Mouse (Mus musculus) adrenal gland, postnatal 10 days (tissue): ENCODE data around the gene Tdrkh. TPM values are rescaled to one million over a fixed set of nuclear protein-coding genes. Genes with fewer than 3 reads are reported as not detected.
A peak's percentile ranks its signal among the peaks of the same experiment; 100 is the strongest.

Experiments
- DNase-seq: peaks from one replicate; pipeline ENCODE4 v3.0.0; 2021; ENCODE audit warnings: mixed read lengths
- total RNA-seq, 2 experiments: library from RNA; stranded (reverse); gene quantifications; 2 replicates each; pipeline ENCODE4 v1.2.3; 2021

Tdrkh gene
- total RNA-seq, 2 experiments from 2014 or later: 9.7 to 12.1 TPM

DNA sequence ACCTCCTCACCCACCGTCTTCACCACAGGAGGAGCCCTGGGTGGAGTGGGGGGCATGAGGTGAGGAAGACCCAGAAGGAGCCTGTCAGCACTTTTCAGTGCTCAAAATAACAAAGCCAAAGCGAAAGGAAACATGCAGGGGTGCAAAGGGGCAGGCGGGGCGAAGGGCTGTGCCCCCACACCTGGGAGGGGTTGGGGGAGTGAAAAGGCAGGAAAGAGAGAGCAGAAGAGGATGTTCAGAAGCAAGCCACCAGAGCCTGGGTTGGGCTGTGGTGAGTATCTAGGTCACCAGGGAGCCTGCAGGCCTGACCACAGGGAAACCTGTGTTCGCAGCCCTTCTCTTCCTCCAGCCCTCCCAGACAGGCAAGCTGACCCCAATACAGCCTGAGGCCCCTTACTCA is 25.0 kb upstream of the Tdrkh start:
- no peak for DNase-seq

DNA sequence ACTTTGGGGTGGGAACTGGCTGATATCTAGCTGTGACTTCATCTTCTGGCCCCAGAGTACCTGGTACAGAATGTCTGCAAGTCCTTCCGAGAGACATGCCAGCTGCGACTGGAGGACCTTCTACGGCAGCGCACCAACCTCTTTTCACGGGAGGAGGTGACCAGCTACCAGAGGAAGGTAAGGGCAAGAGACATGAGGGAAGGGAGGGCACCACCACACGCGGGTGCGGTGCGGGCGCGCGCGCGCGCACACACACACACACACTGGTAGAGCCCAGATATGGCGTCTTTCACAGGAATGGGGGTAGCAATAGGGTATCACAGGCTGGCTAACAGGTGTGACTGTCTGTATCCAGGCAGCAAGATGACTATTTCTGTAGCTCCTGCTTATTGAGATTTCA is 23.7 kb upstream of the Tdrkh start:
- no peak for DNase-seq

DNA sequence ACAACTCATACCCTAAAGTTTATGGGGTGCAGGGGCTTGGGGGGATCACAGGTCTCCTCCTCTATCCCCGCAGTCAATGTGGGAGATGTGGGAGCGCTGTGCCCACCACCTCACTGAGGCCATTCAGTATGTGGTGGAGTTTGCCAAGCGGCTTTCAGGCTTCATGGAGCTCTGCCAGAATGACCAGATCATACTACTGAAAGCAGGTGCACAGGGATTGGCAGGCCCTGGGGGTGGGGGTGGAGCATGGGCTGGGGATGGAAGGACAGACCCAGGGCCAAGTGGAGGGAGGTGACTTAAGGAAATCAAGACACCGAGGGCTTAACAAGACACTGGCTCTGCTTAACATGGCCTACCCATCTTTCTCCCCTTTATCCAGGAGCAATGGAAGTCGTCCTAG is 22.1 kb upstream of the Tdrkh start:
- DNase-seq: no peak

DNA sequence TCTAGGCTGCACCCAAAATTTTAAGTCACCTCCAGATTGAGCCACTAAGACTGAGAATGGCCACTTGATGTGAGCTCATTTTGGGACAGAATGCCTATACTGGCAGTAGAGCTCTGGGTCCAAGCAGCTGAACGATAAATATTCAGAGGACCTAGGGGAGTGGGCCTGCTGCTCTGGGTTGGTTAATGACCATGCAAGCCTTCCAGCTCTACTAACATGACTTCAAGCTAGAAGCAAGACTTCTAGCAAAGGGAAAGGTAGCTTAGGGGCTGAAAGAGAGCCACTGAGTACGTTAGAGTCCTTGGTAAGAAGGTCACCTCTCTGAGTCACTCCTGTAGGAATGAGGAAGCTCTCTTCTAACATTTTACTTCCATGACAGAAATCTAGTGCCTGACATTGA is 20.9 kb upstream of the Tdrkh start:
- DNase-seq: no peak

DNA sequence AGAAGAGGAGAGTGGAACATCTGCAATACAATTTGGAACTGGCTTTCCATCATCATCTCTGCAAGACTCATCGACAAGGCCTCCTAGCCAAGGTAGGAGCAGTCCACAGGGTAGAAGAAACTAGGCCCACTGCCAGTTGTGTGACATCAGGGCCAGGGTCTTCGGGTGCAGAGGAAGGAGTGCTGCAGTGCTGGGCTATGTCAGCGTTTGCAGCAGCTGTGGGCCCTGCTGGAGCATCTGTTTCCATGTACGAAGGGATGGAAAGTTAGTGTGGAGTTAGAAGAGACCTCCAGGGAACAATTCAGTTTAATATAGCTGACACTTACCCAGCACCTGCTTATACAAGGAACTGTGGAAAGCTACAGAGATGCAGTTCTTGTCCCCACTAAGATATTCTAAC is 20.0 kb upstream of the Tdrkh start:
- no peak for DNase-seq

DNA sequence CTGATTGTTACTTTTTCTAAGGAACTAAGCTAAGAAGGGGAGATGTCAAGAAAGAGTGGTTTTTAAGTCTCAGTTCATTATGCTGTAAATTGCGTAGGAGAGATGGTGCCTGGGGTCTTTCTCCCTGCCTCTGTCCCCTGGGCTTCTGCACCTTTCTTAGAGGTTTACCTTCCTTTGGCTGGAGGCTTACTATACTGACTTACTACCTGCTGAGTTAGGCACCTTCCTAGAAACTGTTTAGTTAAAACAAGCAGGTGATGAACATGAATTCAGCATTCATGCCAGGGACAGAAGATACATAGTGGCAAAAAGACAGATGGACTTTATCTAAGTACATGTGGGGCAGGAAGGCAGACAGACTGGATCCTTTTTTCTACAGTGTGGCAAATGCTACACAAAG is 16.7 kb upstream of the Tdrkh start:
- no peak for DNase-seq

DNA sequence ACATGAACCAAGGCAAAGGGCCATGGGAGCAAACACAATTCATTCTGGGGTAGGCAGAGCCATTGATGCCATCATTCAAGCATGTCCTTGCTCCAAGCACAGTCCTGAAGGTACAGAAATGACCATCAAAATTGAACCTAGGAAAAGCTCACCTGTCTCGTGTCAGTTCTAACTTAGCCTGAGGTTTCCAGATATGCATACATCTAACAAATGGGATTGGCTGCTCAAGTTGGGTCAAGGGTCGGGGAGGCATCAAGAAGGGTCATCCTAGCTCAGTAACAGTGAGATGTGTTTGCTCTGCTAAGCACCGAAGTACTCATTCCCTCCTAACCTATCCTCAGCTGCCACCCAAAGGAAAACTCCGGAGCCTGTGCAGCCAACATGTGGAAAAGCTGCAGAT is 16.2 kb upstream of the Tdrkh start:
- no peak for DNase-seq

DNA sequence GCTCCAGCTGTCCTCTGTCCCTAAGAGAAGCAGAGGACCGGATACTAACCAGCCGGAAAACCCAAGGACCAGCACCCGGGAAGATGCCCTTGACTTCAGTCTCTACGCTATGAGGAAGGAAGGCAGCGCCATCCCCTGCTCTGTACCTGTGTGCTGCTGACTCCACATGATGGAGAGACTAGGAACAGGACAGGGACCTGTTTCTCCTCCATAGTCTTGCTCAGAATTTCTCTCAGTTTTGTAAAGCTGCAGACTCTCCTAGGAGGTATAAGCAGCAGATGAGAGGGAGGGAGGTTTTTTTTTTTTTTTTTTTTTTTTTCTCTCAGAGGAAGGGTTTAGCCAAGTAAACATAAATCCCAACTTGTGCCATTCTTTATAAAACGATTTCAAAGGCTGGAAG is 14.9 kb upstream of the Tdrkh start, which contains the start of gene Lingo4:
TSS of gene Lingo4 (plus strand) at position 301 of the 400 bp plus-strand sequence.
- DNase-seq: no peak

DNA sequence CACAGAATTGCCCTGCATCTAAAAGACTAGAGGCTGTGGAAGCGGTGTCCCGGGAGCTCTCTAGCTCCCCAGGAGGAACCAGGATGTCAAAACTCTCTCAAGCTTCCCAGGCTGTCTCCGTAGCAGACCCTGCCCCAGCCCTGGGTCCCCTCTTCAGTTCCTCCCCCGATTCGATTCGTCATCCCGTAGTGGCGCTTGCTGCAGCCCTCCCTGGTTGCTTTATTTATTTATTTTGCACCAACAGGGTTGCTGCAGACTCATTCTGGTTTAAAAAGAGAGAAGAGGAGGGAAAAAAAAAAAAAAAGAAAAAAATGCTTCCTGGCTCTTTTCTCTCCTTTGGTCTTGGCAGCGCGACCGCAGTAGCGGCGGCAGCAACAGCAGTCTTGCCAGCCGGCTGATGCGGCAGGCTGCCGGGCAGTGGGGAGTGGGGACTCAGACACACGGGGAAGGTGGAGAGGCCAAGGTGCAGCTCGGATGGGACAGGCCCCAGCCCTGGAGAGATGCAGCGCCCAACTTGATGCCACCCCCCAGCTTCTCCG is 14.1 kb upstream of the Tdrkh start:
- peak; percentile 50 for DNase-seq

DNA sequence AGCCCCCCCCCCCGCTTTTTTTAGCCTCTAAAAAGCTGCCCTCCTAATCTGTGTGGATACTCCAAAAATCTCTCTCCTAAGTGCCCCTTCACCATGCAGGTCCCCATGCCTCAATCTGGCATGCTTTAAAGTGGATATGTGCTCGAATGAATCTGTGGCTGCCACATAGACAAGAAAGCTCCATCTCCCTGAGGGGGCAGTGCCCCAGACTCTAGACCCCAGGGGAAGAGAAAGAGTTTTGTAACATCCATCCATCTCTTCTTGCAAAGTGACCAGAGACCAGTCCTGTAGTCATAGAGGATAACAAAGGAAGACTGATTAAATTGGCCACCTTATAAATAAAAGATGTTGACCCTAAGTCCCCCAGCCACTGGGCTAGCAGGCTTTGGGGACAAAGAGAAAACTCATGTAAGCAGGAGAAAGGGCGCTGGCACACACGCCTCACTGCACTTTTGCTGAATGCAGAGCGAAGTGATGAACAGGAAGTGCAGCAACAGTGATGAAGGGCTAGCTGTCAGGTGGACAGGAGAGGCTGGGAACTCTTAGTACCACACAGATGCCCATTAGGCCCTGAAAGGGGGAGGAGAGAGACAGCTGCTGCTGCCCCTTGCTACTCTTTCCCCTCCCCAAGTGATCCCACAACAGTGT is 13.3 kb upstream of the Tdrkh start:
- no peak for DNase-seq

DNA sequence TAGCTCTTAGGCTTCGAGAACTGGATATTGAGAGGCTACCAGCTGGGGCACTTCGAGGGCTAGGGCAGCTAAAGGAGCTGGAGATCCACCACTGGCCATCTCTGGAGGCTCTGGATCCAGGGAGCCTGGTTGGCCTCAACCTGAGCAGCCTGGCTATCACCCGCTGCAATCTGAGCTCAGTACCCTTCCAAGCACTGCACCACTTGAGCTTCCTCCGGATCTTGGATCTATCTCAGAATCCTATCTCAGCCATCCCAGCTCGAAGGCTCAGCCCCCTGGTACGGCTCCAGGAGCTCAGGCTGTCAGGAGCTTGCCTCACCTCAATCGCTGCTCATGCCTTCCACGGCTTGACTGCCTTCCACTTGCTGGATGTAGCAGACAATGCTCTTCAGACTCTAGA is 10.6 kb upstream of the Tdrkh start:
- DNase-seq: no peak

DNA sequence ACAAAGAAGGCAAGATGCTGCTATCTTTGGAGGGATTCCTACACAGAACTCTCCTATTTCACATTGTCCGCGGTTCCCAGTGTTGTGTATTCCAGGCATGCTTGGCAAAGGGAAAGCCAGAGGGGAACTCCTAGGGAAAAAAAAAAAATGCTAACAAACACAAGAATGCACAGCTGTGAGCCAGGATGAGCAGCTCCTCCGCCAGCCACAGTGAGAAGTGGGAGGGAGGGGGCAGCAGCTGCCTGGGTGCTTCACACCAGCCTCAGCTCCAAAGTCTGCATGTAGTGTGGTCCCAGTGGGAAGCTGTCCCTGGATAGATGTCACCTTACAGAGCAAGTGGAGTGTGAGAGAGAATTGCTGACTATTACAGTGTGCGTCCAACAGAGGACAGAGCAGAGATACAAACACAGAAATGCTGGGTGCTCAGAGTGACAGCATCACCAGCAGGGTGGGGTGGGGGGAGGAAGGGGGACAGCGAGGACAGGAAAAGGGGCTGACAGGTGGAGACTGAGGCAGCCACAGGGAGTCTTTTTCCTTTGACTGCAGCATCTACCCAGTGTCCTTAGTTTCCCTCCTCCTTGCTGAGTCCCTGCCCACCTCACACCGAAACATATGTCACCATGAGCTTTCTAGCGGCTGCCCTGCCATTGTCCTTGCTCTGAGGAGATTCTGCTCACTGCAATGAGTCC is 8.6 kb upstream of the Tdrkh start:
- no peak for DNase-seq

DNA sequence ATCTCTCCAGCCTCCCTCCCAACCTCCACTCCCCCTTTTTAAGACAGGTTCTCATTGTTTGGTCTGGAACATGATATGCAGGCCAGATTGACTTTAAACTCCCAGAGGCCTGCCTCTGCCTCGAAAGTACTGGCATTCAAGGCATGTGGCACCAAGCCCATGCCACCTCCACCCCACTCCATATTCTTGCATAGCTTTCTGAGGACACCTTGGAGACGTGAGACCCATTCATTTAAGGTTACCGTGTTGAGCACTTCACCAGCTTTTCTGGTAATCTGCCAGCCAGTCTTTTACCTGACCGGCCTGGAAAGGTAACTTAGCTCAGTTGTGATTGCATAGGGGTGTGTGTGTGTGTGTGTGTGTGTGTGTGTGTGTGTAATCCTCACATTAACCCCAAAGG is 7.5 kb upstream of the Tdrkh start:
- DNase-seq: no peak

DNA sequence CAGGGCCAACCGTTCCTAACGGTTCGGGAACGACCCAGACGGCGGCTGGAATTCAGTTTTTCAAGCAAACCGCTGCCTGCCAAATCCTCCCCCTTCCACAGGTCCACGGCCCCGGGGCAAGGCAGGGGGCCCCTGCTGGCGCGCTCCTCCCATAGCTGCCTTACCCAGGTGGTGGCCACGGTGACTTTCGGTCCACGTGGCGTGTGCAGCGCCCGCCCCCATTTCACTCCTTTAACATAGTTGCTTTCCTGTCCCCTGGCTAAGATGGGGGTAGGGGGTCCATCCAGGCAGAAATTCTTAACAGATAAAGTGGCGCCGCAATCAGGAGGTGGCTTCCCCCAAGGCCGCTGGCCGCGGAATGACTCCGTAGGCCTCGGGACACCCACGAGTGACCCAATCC is 543 bp upstream of the Tdrkh start:
- DNase-seq: no peak

DNA sequence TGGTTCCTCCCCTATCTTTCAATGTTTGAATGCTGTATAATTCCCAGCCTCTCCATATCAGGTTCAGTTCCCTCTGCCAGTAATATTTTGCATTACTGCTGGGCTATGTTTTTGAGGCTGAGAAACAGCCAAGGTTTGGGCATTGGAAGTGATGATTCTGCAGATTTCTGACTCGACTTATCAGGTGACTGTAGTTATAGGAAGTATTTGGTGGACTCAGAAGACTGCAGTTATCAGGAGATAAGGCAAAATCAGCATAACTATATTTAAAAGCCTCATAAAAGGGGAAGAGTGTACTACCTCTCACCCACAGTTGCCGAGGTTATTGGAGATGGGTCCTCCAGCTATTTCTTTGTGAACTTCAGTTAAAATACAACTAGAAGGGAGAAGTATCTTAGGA is 17.9 kb downstream of the Tdrkh start:
- DNase-seq: no peak

DNA sequence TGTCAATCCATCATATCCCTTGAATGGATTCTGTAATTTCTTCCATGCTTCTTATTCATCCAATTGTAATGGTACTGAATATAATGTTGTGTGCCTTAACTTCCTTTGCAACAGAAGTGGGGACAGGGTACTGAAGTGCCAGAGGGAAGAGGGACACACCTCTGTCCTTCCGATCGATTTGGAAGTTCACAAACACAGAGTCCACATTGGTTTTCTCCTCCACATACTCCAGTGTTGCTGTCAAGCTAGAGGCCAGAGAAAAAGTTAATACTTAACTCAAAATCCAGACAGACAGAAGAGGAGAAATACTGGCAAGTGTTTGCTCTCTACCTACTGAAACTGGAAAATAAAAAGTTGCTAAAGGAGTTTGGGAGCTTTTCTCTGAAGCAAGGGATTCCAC is 21.2 kb downstream of the Tdrkh start:
- no peak for DNase-seq

DNA sequence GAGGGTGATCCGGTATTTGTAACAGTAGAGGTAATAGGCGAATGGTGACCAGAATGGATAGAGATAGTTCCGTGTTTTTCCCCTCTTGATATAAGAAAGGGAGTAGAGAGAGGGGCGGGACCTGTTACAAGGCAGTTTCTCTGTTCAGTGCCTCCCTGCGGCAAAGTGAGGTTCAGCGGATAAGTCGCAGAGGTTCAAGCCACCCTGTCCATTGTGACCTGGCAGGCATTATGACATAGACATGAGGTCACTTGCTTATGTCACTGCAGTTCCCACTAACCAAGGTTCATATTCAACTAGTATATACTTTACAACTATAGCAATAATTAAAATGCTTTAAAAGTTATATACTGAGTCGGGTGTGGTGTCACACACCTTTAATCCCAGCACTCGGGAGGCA is 23.3 kb downstream of the Tdrkh start:
- DNase-seq: no peak

DNA sequence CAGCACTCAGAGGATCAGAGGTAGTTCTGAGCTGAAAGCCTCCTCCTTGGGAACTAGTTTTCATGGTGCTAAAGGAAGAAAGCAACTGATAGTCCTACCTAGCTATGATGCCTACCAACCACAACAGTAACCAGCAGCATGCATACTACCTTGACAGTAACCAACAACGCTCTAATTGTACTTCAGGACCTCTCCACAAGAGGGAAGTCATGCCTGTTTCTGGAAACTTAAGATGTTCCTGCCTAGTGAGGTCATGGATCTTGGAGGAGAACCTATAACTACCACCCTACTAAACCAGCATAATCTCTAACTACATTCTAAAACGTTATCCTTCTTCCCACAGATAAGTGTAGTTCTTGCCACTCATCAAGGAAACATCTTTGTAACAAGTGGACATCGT is 28.1 kb downstream of the Tdrkh start:
- no peak for DNase-seq

DNA sequence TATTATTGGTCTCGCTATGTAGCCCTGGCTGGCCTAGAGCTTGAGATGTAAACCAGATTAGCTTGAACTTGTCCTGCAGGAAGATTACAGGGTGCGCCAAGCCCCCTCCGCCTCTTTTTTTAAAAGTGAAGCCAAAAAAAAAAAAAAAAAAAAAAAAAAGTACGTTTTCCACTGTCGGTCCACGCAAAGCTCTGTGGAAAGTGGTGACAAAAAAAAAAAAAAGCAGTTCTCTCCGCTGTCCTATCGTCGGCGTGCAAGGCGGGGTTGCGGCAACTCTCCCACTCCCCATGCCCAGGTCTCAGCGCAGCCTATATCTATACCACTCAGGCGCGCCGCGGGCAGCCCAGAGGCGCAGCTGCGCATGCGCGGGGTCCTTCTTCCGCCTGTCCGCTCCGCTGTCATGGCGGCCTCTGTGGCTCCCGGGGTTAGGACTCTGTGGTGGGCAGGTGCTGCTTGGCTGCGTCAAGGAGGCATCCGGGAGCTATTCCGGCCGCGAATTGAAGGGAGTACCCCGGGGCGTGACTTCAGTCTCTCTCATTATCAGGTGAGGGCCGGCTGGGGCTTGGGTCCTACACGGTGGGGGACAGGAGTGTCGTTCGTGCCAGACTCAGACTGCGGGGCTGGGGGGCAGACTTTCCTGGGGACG is 30.0 kb downstream of the Tdrkh start, which contains the start of gene Mrpl9:
TSS of gene Mrpl9 (plus strand) at position 368 of the 646 bp plus-strand sequence.
- DNase-seq: peak; percentile 98

DNA sequence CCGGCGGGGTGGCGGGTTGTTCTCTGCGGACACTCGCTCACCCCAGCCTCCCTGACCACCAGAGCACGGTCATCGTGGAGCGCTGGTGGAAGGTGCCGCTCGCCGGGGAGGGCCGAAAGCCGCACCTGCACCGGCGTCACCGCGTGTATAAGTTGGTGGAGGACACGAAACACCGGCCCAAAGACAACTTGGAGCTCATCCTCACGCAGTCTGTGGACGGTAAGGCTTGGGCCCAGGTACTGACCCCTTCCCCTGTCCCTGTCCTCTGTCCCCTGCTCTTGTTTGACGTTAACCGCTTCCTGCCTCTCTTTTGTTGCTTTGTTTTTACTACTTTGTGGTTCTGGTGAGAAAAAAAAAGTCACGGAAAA is 30.5 kb downstream of the Tdrkh start, which contains the start of gene Oaz3:
TSS of gene Oaz3 (minus strand) at position 319 of the 368 bp plus-strand sequence.
- DNase-seq: no peak

DNA sequence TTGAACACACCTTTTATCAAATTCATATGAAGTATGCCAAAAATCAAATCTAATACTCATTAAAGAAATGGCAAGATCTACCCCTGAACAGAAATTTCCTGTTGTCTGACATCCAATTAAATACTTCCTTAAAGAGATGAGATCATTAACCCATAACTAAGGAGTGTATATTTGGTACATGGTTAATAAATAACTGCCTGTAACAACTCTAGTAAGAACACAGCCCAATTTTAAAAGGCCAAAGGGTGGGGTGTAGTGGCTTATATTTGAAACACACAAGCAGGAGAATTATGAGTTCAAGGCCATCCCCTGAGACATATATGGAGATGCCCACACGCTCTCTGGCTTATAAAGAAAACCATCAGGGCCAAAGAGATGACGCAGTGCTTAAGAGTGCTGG is 36.3 kb downstream of the Tdrkh start:
- DNase-seq: no peak

DNA sequence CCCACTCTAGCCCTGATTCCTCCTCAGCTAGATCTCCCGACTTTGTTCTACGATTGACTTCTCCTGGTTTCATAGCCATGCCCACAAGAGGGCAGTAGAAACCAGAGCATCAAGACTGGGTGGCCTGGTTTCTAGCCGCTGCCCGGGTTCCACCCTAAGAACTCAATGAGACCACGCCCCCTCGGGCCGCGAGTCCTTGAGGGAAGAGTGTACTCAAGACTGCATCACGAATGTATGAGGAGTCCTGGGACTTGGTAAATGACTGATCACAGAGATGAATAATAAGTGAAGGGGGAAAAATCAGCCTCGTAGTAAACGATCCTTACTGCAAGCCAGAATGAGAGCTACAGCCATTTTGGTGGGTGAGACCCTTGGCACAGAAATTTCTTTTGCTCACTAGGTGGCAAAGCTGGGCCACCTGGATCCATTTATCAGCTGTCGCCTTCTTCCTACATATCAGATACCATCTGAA is 43.5 kb downstream of the Tdrkh start:
- peak; percentile 86 for DNase-seq

DNA sequence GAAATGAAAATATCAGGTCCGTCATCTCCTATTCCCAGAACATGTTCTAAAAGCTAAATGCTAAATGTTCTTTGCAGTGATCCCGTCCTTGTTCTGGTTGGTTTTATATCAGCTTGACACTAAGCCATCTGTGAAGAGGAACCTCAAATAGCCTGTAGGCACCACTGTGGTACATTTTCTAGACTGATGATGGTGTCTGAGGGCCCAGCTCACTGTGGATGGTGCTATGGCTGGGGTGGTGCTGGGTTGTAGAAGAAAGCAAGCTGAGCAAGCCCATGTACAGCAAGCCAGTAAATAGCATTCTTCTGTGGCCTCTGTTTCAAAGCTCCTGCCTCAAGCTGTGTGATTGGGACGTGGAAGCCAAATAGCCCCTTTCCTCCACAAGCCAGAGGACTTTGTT is 44.0 kb downstream of the Tdrkh start:
- no peak for DNase-seq
